Mouse (Mus musculus) left cerebral cortex, postnatal 25 days (tissue): ENCODE results near the gene Cks2. TPM values are rescaled to one million over a fixed set of nuclear protein-coding genes. Genes with fewer than 3 reads are reported as not detected.
"Not testable (repeated sequence)": the region's sequence is repeated elsewhere in the genome, so short reads cannot be mapped to it uniquely, and the experiment has no call there.

Source experiments
- DNase-seq, 2 experiments: peaks; one replicate each; pipeline ENCODE4 v3.0.0; 2022; ENCODE audit warnings: low spot score in 2 of 2, mixed read lengths in 1 of 2
- intact Hi-C: fragments of 180-260 bp; cut with DNase I; formaldehyde crosslinking; loops from one replicate; pipeline ENCODE4 v1.15.1; 2025
- total RNA-seq, 2 experiments: library from RNA; stranded (reverse); gene quantifications; 2 replicates each; pipeline ENCODE4 v1.2.3; 2021

Cks2 gene
- total RNA-seq, 2 experiments from 2014 or later, result 0.96 to 2.0 TPM

GRCm38 (mm10) chr13:51663561-51663960 lies 18.5 kb downstream of the Cks2 start:
- DNase-seq, result no peak
- intact Hi-C loops, result no loop called here

- DNase-seq, intact Hi-C loops: not testable (repeated sequence)
These were observed 23.2 kb downstream of the Cks2 start for GRCm38 (mm10) chr13:51668195-51668594.

GRCm38 (mm10) chr13:51676641-51677040 lies 31.6 kb downstream of the Cks2 start:
- no peak for DNase-seq
- intact Hi-C loops, result no loop called here

GRCm38 (mm10) chr13:51677041-51677440 lies 32.0 kb downstream of the Cks2 start:
- intact Hi-C loops, result no loop called here
- no peak for DNase-seq

- intact Hi-C loops, result no loop called here
- no peak for DNase-seq
These were observed 32.7 kb downstream of the Cks2 start for GRCm38 (mm10) chr13:51677630-51678185.

- no peak for DNase-seq
- intact Hi-C loops, result no loop called here
These were observed 33.7 kb downstream of the Cks2 start for GRCm38 (mm10) chr13:51678687-51679086.

- intact Hi-C loops, result no loop called here
- no peak for DNase-seq
These were observed 34.3 kb downstream of the Cks2 start for GRCm38 (mm10) chr13:51679332-51679731.

GRCm38 (mm10) chr13:51681076-51681475 lies 36.0 kb downstream of the Cks2 start:
- intact Hi-C loops, result no loop called here

GRCm38 (mm10) chr13:51681634-51682033 lies 36.6 kb downstream of the Cks2 start:
- intact Hi-C loops, result no loop called here
- peak in 1 of 2 experiments; percentile 41 for DNase-seq

More at GRCm38 (mm10) chr13:51681076-51681475, 36.0 kb downstream of the Cks2 start:
- DNase-seq, result no peak

GRCm38 (mm10) chr13:51685290-51685966 lies 40.4 kb downstream of the Cks2 start:
- no peak for DNase-seq
- intact Hi-C loops, result no loop called here

GRCm38 (mm10) chr13:51686966-51687365 lies 41.9 kb downstream of the Cks2 start:
- intact Hi-C loops, result no loop called here
- no peak for DNase-seq

GRCm38 (mm10) chr13:51688688-51689087 lies 43.7 kb downstream of the Cks2 start:
- no peak for DNase-seq
- intact Hi-C loops, result no loop called here

GRCm38 (mm10) chr13:51696481-51696880 lies 51.4 kb downstream of the Cks2 start:
- DNase-seq, result no peak
- intact Hi-C loops, result no loop called here

GRCm38 (mm10) chr13:51697455-51697854 lies 52.4 kb downstream of the Cks2 start:
- no peak for DNase-seq

GRCm38 (mm10) chr13:51697897-51698296 lies 52.9 kb downstream of the Cks2 start:
- intact Hi-C loops, result no loop called here
- no peak for DNase-seq

More at GRCm38 (mm10) chr13:51697455-51697854, 52.4 kb downstream of the Cks2 start:
- intact Hi-C loops, result no loop called here

- DNase-seq, result no peak
- intact Hi-C loops, result no loop called here
These were observed 53.3 kb downstream of the Cks2 start for GRCm38 (mm10) chr13:51698318-51698717.

Other genes starting within 250 kb of the Cks2 start
- gene S1pr3, start 236.6 kb upstream of the Cks2 start, total RNA-seq, result 1 to 10 TPM; 6.2 to 7.1 TPM
- gene Shc3, start 75.8 kb upstream of the Cks2 start, total RNA-seq, result 100 to 1,000 TPM; 214 to 217 TPM
- gene Secisbp2, start 6.5 kb downstream of the Cks2 start, total RNA-seq, result 10 to 100 TPM; 19.4 to 20.3 TPM
- 10 to 100 TPM; 86.3 to 97.1 TPM for gene Sema4d, start 148.5 kb downstream of the Cks2 start, total RNA-seq
- 10 to 100 TPM; 11.6 to 16.9 TPM for gene Gadd45g, start 201.4 kb downstream of the Cks2 start, total RNA-seq